Mouse (Mus musculus) spleen, adult 2 months (tissue): ENCODE results near the gene Clta.

Experiments used
- CTCF ChIP-seq: fragments of 200-500 bp; IDR thresholded peaks from 2 replicates; pipeline ENCODE4 v1.5.1; 2011; ENCODE audit warnings: mild to moderate bottlenecking, inconsistent platforms; ENCODE audit not compliant: insufficient read depth, insufficient read length, insufficient replicate concordance; ENCODE audit errors: extremely low read depth
- POLR2A ChIP-seq: fragments of 200-500 bp; IDR thresholded peaks from 2 replicates; pipeline ENCODE4 v1.6.1; 2011; ENCODE audit warnings: low read depth, low read length, inconsistent platforms

DNA sequence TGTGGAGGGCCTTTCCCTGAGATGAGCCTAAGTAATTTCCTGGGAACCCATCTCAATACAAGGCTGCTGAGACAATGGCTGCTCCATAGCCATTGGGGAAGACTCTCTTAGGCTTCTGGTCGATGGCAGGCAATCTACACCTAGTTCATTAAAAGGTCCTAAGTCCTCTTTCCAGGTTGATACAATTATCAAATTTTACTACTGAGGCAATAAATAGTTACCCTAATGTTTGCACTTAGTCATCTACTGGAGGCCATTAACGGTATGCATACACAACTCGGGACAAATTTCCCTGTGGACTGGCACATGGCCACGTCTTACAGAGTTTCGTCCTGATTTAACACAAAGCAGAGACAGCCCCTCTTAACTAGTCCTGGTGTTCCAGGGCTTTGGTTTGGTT lies 38.2 kb downstream of the Clta start:
- TF ChIP-seq CTCF (no peak), POLR2A (no peak)
